Mouse (Mus musculus): ENCODE data around the gene Lmx1b. TPM values are rescaled to one million over a fixed set of nuclear protein-coding genes. Genes with fewer than 3 reads are reported as not detected.

Lmx1b gene
- polyA plus RNA-seq, 1 experiment from 2014 or later = 0.03 TPM

GRCm38 (mm10) chr2:33639301-33640170 is 775 bp downstream of the Lmx1b start:
- under 1% methylated on average over 71 of the region's 71 CpGs for WGBS (ENCODE audit: insufficient replicate concordance)
- peak overlapping the region; percentile 56 for H3K4me2 ChIP-seq
- no peaks in the 10 kb centered on the region for H3K9me3 ChIP-seq (replicated peaks; ENCODE audit: control insufficient read depth, low read length)
- no peak overlapping the region for H3K9ac ChIP-seq (ENCODE audit: low read depth, low read length)
- H3K4me3 ChIP-seq (ENCODE audit: low read depth, low read length) = peak overlapping the region; percentile 34
- H3K27ac ChIP-seq (ENCODE audit: low read depth, low read length) = no peak overlapping the region
- H3K36me3 ChIP-seq (ENCODE audit: control insufficient read depth, insufficient read depth, low read length) = no peaks in the 10 kb centered on the region
- peaks cover 10% of the 10 kb centered on the region for H3K4me1 ChIP-seq (ENCODE audit: control insufficient read depth, insufficient read depth, low read length)
- H3K27me3 ChIP-seq (ENCODE audit: control insufficient read depth, insufficient read depth, low read length) = peaks cover 92% of the 10 kb centered on the region
- ATAC-seq (replicated peaks; ENCODE audit: insufficient number of reproducible peaks, low FRiP score, low TSS enrichment) = no peak

DNA sequence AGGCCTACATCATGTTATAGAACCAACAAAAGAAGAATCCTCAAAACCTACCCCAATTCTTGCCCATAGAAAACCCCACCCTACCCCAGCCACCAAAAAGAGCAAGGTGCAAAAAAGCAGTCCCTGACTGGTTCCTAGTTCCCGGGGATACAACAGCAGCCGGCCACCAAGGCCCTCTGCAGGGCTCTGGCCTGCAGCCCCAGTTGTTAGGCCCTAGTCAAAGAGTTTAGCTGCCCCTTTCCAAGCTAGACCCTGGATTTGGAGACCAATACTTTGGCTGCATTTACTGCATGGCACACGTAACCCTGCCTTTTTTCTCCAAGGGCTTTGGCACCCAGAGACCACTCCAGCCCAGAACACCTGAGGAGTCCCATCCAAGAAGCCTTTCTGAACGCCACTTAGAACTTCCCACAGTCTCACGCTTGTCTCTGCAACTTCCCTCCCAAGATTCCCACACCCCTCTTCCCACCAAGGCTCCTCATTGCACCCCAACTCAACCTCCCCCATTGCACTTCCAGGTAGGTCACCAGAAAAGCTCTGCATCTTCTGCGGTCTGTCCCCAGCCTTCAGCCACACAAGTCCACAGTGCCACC is 2.1 kb downstream of the Lmx1b start:
- H3K4me2 ChIP-seq = no peak overlapping the region
- peaks cover 92% of the 10 kb centered on the region for H3K27me3 ChIP-seq (ENCODE audit: control insufficient read depth, insufficient read depth, low read length)
- H3K27ac ChIP-seq (ENCODE audit: low read depth, low read length) = no peak overlapping the region
- H3K9ac ChIP-seq (ENCODE audit: low read depth, low read length) = no peak overlapping the region
- no peaks in the 10 kb centered on the region for H3K9me3 ChIP-seq (replicated peaks; ENCODE audit: control insufficient read depth, low read length)
- no peak overlapping the region for H3K4me3 ChIP-seq (ENCODE audit: low read depth, low read length)
- no peaks in the 10 kb centered on the region for H3K36me3 ChIP-seq (ENCODE audit: control insufficient read depth, insufficient read depth, low read length)
- peaks cover 9% of the 10 kb centered on the region for H3K4me1 ChIP-seq (ENCODE audit: control insufficient read depth, insufficient read depth, low read length)
- 17% methylated on average over 6 of the region's 6 CpGs for WGBS (ENCODE audit: insufficient replicate concordance)
- no peak for ATAC-seq (replicated peaks; ENCODE audit: insufficient number of reproducible peaks, low FRiP score, low TSS enrichment)

DNA sequence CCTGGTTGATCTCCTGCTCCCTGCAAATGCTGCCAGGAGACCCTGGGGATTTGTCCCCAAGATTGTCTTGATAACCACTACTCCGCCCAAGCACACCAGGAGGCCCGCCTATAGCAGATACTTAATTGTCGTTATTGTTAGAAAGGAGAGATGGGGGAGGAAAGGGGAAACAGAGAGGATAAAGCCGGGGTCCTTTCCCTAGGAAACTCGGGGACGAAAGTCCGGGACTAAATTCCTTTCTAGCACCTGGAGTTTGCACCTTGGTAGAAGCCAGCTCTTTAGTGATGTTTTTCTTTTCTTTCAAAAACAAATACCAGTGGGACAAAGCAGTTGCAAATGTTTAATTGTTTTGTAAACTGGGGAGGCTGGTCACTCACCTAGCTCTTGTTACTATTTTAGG is 3.0 kb downstream of the Lmx1b start:
- 2% methylated on average over 7 of the region's 7 CpGs for WGBS (ENCODE audit: insufficient replicate concordance)
- Histone ChIP-seq H3K9me3 (replicated peaks; ENCODE audit: control insufficient read depth, low read length) (no peaks in the 10 kb centered on the region), H3K4me2 (no peak overlapping the region), H3K27ac (ENCODE audit: low read depth, low read length) (no peak overlapping the region), H3K9ac (ENCODE audit: low read depth, low read length) (no peak overlapping the region), H3K4me3 (ENCODE audit: low read depth, low read length) (no peak overlapping the region), H3K36me3 (ENCODE audit: control insufficient read depth, insufficient read depth, low read length) (no peaks in the 10 kb centered on the region), H3K27me3 (ENCODE audit: control insufficient read depth, insufficient read depth, low read length) (peaks cover 92% of the 10 kb centered on the region), H3K4me1 (ENCODE audit: control insufficient read depth, insufficient read depth, low read length) (peaks cover 2% of the 10 kb centered on the region)
- no peak for ATAC-seq (replicated peaks; ENCODE audit: insufficient number of reproducible peaks, low FRiP score, low TSS enrichment)

GRCm38 (mm10) chr2:33636628-33637188 is 3.6 kb downstream of the Lmx1b start:
- no peak overlapping the region for H3K27ac ChIP-seq (ENCODE audit: low read depth, low read length)
- no peak overlapping the region for H3K4me2 ChIP-seq
- H3K27me3 ChIP-seq (ENCODE audit: control insufficient read depth, insufficient read depth, low read length) = peaks cover 92% of the 10 kb centered on the region
- H3K9ac ChIP-seq (ENCODE audit: low read depth, low read length) = no peak overlapping the region
- no peaks in the 10 kb centered on the region for H3K36me3 ChIP-seq (ENCODE audit: control insufficient read depth, insufficient read depth, low read length)
- H3K9me3 ChIP-seq (replicated peaks; ENCODE audit: control insufficient read depth, low read length) = no peaks in the 10 kb centered on the region
- no peak for ATAC-seq (replicated peaks; ENCODE audit: insufficient number of reproducible peaks, low FRiP score, low TSS enrichment)
- H3K4me3 ChIP-seq (ENCODE audit: low read depth, low read length) = no peak overlapping the region
- no peaks in the 10 kb centered on the region for H3K4me1 ChIP-seq (ENCODE audit: control insufficient read depth, insufficient read depth, low read length)
- under 1% methylated on average over 26 of the region's 26 CpGs for WGBS (ENCODE audit: insufficient replicate concordance)

GRCm38 (mm10) chr2:33636117-33636521 is 4.2 kb downstream of the Lmx1b start:
- Histone ChIP-seq H3K9ac (ENCODE audit: low read depth, low read length) (no peak overlapping the region), H3K4me2 (no peak overlapping the region), H3K9me3 (replicated peaks; ENCODE audit: control insufficient read depth, low read length) (no peaks in the 10 kb centered on the region), H3K4me1 (ENCODE audit: control insufficient read depth, insufficient read depth, low read length) (peaks cover 3% of the 10 kb centered on the region; the same call in 1 of the 2 replicates), H3K4me3 (ENCODE audit: low read depth, low read length) (no peak overlapping the region), H3K36me3 (ENCODE audit: control insufficient read depth, insufficient read depth, low read length) (no peaks in the 10 kb centered on the region), H3K27ac (ENCODE audit: low read depth, low read length) (no peak overlapping the region), H3K27me3 (ENCODE audit: control insufficient read depth, insufficient read depth, low read length) (peaks cover 92% of the 10 kb centered on the region)
- WGBS (ENCODE audit: insufficient replicate concordance) = under 1% methylated on average over 21 of the region's 21 CpGs
- ATAC-seq (replicated peaks; ENCODE audit: insufficient number of reproducible peaks, low FRiP score, low TSS enrichment) = no peak

DNA sequence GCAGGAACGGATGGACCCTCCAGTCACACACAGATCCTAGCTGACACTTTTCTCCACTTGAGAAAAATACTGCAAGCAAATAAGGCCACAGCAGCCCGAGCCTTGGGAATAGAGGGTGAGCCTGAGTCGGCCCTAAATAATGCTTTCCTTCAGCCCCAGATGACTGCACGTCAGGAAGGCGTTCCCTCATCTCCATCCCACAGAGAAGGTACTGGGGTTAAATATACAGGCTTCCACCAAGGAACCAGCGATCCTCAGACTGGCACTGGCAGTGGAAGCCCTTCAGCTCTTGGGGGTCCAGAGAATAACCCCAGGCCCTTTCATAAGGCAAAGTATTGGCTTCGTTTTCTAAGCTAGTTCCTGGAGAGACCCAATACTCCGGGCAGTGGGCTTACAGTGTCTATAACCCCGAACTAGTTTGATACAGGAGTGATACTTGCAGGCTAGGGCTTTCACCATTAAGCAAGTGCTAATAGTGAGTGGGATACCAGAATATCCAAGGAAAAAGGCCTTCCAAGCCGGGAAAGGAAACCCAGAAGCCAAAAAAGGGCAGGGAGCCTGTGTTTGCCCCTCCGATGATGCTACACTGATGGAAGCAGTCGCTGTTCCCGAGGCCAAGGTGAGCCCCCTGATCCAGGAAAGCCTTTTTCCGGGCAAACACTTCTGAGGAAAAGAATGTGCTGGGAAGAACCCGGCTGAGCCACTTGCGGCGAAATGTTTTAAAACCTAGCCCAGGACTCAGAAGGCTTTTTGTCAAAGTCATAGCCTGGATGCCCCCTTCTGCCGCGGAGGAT is 4.8 kb downstream of the Lmx1b start:
- H3K27me3 ChIP-seq (ENCODE audit: control insufficient read depth, insufficient read depth, low read length) = peaks cover 91% of the 10 kb centered on the region
- WGBS (ENCODE audit: insufficient replicate concordance) = 3% methylated on average over 19 of the region's 19 CpGs
- H3K4me3 ChIP-seq (ENCODE audit: low read depth, low read length) = no peak overlapping the region
- no peak overlapping the region for H3K9ac ChIP-seq (ENCODE audit: low read depth, low read length)
- no peaks in the 10 kb centered on the region for H3K36me3 ChIP-seq (ENCODE audit: control insufficient read depth, insufficient read depth, low read length)
- H3K9me3 ChIP-seq (replicated peaks; ENCODE audit: control insufficient read depth, low read length) = no peaks in the 10 kb centered on the region
- H3K4me1 ChIP-seq (ENCODE audit: control insufficient read depth, insufficient read depth, low read length) = peaks cover 3% of the 10 kb centered on the region; the same call in 1 of the 2 replicates
- ATAC-seq (replicated peaks; ENCODE audit: insufficient number of reproducible peaks, low FRiP score, low TSS enrichment) = no peak
- no peak overlapping the region for H3K27ac ChIP-seq (ENCODE audit: low read depth, low read length)
- H3K4me2 ChIP-seq = no peak overlapping the region

DNA sequence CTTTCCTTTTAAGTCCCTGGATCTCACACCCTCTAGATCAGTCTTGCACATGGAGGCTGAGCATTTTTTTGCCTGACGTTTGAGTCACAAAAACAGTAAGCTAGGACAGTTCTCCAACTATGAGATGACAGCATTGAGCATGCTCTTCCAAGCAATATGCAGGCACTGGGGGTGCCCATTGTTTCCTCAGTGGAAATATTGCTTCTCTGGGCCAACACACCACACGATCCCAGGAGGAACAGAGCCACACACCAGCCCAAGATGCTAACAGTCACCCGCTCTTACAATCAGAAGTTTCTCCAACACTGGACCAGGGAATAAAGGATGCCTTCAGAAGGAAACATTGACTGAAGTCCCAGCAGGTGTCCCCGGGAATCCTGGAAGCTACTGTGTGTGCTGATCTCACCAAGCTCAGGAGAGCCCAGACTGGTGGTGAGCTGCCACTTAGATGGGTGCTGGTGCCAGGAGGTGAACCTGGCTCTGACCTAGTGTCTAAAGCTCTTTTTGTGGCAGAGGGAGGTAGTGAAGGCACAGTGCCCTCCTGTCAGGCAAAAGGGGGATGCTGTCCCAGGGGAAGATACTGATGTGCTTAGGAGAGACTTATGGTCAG is 5.7 kb downstream of the Lmx1b start:
- peaks cover 91% of the 10 kb centered on the region for H3K27me3 ChIP-seq (ENCODE audit: control insufficient read depth, insufficient read depth, low read length)
- no peaks in the 10 kb centered on the region for H3K36me3 ChIP-seq (ENCODE audit: control insufficient read depth, insufficient read depth, low read length)
- H3K9ac ChIP-seq (ENCODE audit: low read depth, low read length) = no peak overlapping the region
- H3K27ac ChIP-seq (ENCODE audit: low read depth, low read length) = no peak overlapping the region
- H3K9me3 ChIP-seq (replicated peaks; ENCODE audit: control insufficient read depth, low read length) = no peaks in the 10 kb centered on the region
- H3K4me2 ChIP-seq = no peak overlapping the region
- no peak overlapping the region for H3K4me3 ChIP-seq (ENCODE audit: low read depth, low read length)
- ATAC-seq (replicated peaks; ENCODE audit: insufficient number of reproducible peaks, low FRiP score, low TSS enrichment) = no peak
- 3% methylated on average over 4 of the region's 4 CpGs for WGBS (ENCODE audit: insufficient replicate concordance)
- H3K4me1 ChIP-seq (ENCODE audit: control insufficient read depth, insufficient read depth, low read length) = peaks cover 3% of the 10 kb centered on the region; the same call in 1 of the 2 replicates

GRCm38 (mm10) chr2:33633955-33634354 is 6.4 kb downstream of the Lmx1b start:
- no peak for ATAC-seq (replicated peaks; ENCODE audit: insufficient number of reproducible peaks, low FRiP score, low TSS enrichment)
- Histone ChIP-seq H3K4me3 (ENCODE audit: low read depth, low read length) (no peak overlapping the region), H3K4me1 (ENCODE audit: control insufficient read depth, insufficient read depth, low read length) (peaks cover 3% of the 10 kb centered on the region; the same call in 1 of the 2 replicates), H3K36me3 (ENCODE audit: control insufficient read depth, insufficient read depth, low read length) (no peaks in the 10 kb centered on the region), H3K4me2 (no peak overlapping the region), H3K27me3 (ENCODE audit: control insufficient read depth, insufficient read depth, low read length) (peaks cover 91% of the 10 kb centered on the region), H3K9ac (ENCODE audit: low read depth, low read length) (no peak overlapping the region), H3K27ac (ENCODE audit: low read depth, low read length) (no peak overlapping the region), H3K9me3 (replicated peaks; ENCODE audit: control insufficient read depth, low read length) (no peaks in the 10 kb centered on the region)
- 2% methylated on average over 5 of the region's 5 CpGs for WGBS (ENCODE audit: insufficient replicate concordance)
